Mouse (Mus musculus) naive thymus-derived CD4-positive, alpha-beta T cell, adult 2 months (primary cell): ENCODE data around the gene Nus1.

ENCODE experiments used
- DNase-seq: peaks from one replicate; pipeline ENCODE4 v3.0.0-alpha.2; 2011; ENCODE audit warnings: low read depth

Gene Nus1

DNA sequence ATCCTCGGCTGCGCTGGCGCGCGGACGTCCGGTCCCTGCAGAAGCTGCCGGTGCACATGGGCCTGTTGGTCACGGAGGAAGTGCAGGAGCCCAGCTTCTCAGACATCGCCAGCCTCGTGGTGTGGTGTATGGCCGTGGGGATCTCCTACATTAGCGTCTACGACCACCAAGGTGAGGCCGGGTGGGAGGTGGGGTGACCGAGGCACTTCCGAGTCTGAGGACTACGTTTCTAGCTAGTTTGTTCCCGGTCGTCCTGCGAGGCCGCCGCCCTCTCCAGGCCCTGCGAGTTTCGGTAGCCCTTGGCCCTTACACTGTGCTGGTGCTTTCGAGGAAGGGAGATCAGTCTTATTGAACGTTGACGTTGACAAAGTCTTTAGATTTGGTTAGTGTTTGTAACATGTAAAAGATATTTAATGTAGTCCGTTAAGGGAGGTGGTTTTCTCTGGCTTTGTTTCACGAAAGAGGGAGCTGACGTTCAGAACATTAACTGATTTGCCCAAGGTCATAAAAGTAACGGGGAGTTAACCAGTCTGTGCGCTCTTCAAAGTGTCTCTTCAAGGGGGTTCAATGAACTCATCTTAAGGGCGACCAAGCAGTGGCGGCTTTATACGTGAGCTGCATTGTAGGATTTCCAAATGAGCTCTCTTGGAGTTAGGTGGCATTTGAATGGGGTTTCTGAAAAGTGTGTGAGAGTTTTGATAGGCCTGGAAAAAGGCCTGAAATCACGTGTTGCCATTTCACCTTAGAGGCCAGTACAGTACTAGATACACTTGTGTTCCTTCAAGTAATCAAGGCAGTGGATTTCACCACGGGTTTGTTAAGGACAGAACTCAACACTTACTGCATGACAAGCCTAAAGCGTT lies 882 bp downstream of the Nus1 start:
- no peak for DNase-seq

DNA sequence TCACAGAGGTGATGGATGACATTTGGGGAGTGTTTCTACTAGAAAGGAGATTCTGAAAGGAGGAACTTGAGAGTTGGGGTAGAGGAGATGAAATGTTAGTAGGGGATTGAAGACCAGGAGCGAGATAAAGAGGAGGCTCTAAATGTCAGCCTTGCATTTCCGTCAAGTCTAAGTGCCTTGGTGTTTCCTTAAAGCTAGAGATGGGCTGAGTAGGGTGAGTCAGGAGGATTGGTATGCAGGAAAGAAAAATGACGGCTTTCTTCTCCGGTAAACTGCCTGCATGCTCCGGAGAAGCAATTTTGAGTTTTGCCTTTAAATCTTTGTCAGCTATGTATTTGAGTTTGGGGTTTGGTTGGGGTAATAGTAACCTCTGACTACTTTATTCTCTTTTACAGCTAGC lies 1.6 kb downstream of the Nus1 start:
- DNase-seq, result peak; percentile 9

DNA sequence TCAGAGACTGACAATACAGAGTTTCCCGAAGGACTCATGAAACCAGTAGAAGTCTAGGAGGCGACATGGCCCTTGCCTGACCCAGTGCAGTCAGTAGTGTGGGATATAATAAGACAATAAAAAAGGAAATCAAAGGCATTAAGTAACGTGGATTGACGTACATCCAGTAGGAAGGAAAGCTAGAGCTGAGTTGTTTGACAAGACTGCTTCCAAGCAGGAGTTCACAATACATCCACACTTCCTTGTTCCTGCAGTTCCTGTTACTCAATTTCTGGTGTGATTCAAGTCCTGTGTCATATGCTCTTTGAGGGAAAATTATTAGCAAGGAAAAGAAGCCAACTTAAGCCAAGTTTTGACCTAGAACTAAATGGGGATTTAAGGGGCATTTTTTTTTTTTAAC lies 2.1 kb downstream of the Nus1 start:
- no peak for DNase-seq

DNA sequence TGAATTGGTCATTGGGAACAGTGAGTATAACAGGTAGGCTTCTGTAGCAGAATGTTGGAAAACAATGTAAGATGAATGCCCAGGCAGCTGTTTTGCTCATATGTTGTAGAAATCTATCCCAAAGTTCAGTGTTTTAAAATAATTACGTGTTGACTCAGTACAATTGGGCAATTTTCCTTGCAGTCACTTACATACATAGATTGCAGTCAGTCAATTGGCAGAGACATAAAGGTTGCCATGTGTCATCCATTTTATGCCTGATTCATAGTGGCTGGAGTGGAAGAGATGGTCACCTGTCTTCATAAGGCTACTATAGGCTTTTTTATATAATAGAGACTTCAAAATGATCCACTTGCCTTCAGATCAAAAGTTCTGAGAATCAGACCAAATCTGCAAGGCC lies 3.2 kb downstream of the Nus1 start:
- DNase-seq, result no peak

DNA sequence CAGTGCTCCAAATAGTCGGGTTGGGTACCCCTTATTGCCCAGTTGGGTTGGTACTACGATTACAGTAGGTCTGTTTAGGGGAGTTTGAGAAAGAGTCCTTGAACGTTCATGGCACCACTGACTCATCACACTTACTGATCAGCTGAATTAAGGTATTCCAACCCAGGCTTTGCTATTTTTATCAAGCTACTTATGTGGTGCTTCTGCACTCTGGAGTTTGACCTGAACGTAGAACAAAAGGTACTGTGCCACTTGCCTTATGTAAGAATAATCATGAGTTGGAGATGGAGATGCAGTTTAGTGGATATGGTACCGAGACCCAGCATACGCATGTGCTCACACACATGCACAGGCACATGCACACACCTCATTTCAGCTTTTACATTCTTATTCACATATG lies 4.4 kb downstream of the Nus1 start:
- no peak for DNase-seq

DNA sequence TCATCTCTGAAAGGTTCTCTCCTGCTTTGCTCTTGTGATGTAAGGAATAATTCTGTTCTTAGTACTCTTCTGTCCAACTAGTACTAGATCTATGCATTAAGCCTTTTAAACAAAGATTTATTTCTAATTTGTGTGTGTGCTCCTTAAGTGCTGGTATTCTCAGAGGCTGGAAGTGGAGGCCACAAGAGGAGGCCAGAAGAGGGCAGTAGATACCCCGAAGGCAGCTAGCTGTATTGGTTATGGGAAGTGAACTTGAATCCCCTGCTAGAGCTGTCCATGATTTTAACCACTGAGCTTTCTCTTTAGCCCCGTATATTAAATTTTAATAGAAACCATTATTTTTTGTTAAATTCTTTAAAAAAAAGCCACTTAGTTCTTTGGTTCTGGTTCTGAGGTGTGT lies 5.8 kb downstream of the Nus1 start:
- DNase-seq, result peak; percentile 37

DNA sequence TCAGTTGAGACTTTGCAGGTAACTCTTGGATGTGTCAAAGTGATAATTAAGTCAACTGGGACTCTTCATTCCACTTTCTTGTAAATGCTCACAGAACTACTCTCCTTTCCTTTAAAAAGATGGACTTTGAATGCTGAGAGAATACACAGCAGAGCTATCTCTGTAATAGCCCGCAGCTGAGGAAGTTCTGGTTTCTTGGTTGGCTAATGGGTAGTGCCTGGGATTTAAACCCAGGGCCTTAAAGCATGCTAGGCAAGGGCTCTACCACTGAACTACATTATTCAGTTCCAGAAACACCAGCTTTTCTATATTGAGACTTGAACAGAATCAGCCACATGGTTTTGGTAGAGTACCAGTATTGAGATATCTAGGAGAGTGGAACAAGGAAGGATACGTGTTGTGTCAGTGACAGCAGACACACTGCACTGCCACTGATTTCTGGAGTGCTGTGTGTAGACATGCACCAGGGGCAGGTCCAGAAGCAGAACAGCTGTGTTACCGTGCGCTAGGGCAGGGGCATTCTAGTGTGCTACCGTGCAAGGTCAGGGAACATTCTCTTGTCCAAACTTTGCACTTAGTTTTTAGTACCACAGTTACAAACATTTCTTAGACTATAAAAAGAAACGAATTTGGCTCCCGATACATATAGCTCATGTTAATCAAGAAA lies 9.1 kb downstream of the Nus1 start:
- no peak for DNase-seq

DNA sequence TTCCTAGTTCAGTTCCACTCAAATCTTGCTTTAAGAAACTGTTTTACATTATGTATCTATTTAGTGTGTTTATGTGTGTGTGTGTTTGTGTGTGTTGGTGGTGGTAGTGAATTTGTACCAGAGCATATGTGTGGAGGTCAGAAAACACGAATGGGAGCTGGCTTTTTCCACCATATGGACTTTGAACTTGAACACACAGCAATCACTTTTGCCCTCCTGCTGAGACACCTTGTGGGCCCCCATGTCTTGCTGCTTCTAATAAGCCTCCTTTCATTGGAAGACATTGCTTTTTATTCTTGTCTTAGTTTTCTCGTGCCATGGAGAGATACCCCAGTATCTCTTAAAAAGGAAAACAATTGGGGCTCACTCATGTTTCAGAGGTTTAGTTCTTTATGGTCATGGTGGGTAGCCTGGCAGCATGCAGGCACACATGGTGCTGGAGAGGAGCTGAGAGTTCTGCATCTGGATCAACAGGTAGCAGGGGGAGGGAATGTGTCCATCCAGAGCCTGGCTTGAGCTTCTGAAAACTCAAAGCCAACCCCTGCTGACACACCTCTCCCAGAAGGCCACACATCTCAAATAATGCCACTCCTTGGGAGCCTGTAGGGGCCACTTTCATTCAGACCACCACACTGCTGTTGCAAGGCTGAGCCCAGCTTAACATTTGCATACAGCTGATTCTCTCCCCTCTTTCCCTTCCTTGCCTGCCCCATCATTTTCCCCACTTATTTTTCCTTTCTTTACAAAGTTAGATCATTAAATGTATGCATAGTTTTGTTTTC lies 10.5 kb downstream of the Nus1 start:
- DNase-seq, result no peak

DNA sequence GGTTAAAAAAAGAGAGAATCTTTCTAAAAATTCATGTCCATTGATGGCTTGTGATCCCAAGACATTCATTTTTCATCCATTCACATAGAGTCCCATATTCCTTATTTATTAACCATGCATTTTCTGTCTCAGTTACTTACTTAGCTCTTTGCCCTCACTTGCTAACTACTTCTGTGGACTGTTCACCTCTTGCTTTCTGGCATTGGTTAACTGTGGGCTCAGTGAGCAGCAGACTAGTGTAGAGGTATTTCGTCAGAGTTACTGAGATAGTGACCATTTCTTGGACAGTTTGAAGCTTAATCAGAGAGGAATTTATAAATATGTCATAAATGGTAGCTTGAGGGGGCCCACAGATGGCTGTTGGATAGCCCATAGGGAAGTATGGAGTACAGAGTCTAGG lies 13.6 kb downstream of the Nus1 start:
- DNase-seq, result no peak

DNA sequence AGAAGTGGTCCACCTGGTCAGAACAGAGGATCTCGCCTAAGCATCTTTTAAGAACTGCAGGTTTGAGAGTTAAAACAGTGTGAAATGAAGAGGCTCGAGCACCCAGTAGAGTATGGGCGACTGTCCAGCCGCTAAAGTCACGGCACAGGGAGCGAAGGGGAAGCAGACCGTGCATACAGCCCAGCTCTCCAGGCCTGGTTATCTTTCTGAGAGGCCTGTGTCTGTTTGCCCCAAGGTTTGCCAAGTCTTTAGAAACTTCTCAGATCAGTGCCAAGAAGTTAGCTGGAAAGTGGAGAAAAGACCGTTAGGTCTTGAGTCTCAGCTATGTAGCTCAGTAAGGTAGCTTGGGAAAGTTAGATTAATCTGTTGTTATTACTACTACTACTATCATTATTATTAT lies 17.5 kb downstream of the Nus1 start:
- no peak for DNase-seq

DNA sequence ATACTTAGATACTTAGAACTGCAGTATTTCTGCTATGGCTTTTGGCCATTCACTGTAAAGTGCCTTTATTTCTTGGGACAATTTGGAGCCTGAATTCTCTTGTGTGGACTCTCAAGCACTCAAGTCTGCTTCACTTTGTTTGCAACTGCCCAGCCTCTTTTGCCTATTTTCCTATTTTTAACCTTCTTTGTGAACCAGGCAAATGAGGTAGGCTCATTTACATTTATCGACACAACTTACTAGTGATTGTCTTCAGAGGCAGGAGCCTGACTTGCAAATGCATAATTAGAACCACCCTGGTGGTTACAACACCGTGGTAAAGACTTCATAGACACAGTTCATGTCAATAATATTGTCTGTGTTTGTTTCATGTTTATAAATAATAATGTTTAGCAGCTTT lies 43.3 kb downstream of the Nus1 start:
- DNase-seq, result no peak

DNA sequence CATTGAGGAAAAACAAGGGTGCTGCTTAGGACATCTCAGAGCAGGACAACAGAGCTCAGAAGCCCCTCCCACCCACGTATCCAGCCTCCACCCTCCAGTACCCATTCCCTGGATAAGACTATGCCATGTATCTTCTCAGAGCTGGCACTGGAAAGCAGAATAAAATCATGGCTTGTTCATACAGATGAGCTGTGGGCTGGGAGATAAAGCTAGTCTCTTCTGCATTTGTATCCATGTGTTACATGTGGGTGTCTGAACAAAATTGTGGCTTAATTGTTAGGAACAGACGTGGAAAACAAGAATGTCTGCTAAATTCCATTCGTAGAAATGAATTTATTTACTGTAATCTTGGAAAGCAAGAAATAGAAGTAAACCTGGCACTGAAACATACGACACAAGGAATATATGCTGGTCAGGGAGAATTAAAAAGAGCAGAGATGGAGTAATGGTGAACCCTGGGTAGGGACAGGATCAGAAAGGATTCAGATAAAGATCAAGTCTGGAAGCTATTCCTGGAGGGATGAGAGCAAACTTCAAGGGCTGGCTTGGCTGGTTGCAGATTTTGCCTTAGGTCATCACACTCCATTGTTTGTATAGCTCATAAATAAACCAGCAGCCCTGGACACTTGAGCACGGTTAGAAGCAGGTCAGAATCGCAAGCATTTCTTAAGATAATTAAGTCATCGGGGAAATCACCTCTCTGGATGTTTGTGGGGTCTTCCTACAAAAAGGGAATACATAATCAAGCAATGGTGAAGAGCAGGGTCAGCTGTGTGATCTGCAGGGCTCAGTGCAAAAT lies 46.8 kb downstream of the Nus1 start:
- DNase-seq, result no peak

DNA sequence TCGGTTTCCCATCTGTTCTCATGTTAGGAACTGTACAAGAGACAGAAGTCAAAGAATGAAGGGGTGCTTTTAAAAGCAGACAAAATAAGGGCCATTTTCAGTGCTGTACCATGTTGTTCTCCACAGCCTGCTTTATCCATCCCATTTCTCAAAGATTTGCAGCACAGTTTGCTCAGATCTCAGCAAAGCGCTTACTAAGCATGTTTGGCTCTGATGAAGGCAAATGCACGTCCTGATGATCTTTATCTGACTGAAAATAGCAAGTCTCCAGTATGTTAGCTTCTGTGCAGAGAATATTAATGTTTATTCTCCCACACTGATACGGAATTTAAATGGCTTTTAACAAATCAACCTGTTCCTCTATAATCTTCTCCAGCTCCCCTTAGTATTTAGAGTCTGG lies 54.2 kb downstream of the Nus1 start:
- DNase-seq, result no peak
